Mouse (Mus musculus) erythroblast, adult 5-6 weeks (primary cell): Measurements from ENCODE around the gene Myzap. TPM values are rescaled to one million over a fixed set of nuclear protein-coding genes. Genes with fewer than 3 reads are reported as not detected.

Source experiments
- ATAC-seq: replicated peaks from 2 replicates; pipeline ENCODE4 v1.8.0; 2016; ENCODE audit warnings: moderate number of reproducible peaks, mild to moderate bottlenecking, moderate TSS enrichment, inconsistent platforms; ENCODE audit not compliant: poor library complexity, low FRiP score, severe bottlenecking
- total RNA-seq, 2 experiments: library from RNA; stranded (forward) in 1 of 2; stranded (reverse) in 1 of 2; fragments of 150-400 nt in 1 of 2; fragments of 200-764, 138-1000 nt in 1 of 2; gene quantifications; 2 replicates each; pipeline versions ENCODE4 v1.2.3 to v1.2.4; 2015 to 2017; ENCODE audit warnings: low replicate concordance in 2 of 2

Myzap gene
- total RNA-seq, 2 experiments from 2014 or later, result not detected

DNA sequence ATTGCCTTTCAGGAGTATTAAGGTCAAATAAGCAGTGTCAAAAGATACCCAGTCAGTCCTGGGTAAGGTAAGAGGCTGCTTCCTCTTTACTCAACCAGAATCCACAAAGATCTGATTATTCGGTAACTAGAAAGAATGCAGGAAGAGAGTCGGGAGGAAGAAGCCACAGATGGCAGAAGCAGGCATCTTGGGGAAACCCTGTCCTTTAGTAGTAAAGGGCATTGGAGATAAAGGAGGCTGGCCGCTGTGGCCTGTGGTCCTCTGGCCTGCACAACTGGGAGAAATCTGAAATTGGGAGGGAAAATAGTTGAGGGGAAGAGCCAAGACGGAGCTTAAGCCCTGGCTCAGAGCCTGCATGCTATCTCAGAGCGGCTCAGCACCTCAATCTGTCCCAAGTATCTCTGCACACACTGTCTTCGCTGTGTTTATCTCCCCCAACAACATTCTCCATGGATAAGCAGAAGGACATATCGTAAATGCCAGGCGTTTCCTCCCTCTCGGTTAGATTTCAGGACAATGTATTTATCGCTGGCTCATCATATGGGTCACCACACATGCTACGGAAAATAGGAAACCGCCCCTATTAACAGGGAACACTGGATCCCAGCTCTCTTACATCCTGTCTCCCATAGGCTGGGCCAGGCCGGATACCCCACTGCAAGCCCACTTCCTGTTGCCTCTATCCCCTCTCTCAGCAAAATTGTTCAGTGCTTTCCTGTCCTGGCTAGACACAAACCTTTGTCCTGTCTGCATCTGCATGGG, 14.3 kb upstream of the Myzap start:
- ATAC-seq, result no peak

- no peak for ATAC-seq
Measured at GRCm38 (mm10) chr9:71604914-71605635, 12.9 kb upstream of the Myzap start.

- no peak for ATAC-seq
Measured at GRCm38 (mm10) chr9:71599861-71600260, 7.7 kb upstream of the Myzap start.

DNA sequence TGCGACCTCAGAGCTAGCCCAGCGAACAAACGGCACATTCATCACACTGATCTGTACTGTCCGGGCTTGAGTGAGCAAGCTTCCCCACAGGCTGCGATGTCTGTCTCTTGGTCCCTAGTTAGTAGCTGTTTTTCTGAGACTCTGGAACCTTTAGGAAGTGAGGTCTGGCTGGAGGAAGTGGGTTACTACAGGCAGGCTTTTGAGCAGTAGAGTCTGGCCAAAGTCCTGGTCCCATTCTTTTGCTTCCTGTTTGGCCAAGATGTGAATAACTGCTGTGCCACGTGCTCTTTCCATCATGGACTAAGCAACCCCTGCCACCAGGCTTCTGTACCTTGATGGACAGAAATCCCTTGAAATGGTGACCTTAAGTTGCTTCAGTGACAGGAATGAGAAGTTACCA, 4.7 kb upstream of the Myzap start:
- no peak for ATAC-seq

- ATAC-seq, result no peak
Measured at GRCm38 (mm10) chr9:71592577-71593285, 571 bp upstream of the Myzap start.

DNA sequence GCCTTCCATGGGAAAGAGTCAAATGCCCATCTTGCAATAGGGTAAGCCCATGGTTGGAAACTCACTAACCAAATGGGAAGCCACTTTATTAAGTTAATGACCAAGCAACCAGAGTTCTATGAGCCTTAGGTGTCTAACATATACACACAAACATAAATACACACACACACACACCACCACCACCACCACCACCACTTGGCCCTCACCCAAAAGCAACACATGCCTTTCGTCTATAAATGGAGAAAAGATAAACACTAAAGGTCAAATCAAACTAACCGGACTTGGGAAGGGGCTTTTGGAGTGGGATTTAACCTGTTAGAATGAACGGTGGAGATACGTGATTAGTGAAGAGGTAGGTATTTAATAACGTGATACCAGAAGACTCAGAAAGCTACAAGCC, 1.1 kb downstream of the Myzap start:
- ATAC-seq, result no peak

GRCm38 (mm10) chr9:71589771-71590170, 2.4 kb downstream of the Myzap start:
- no peak for ATAC-seq

DNA sequence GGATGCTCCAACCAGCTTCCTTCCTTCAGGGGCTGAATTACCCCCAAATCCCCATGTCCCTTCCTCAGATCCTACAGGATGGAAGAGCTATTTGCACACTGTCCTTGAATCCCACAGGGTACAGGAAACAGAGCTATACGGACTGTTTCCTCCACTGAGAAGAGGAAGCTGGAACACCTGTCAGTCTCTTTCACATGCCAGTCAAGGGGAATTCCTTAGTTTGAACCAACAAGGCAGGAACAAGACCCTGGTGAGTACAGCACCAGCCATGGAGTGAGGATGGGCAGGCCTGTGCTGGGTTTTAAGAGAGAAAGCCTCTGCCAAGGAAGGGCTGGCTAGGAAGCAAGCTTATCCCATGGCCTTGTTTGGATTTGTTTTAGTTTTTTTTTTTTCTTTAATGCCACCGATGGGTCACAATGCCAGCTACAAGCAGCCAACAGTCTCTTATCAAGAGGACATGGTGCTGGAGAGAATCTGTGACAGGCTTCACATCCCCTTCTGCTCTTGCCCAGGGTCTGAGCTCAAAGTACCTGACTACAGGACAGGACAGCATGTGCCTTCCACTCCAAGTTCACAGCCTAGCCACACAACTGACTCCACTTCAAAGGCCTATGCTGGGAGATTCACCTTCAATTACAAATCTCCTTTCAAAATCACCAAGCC, 3.1 kb downstream of the Myzap start:
- ATAC-seq, result no peak

- no peak for ATAC-seq
Measured at GRCm38 (mm10) chr9:71586408-71586807, 5.8 kb downstream of the Myzap start.

GRCm38 (mm10) chr9:71582771-71583170, 9.4 kb downstream of the Myzap start:
- no peak for ATAC-seq

GRCm38 (mm10) chr9:71578896-71579564, 13.1 kb downstream of the Myzap start:
- no peak for ATAC-seq

GRCm38 (mm10) chr9:71574440-71574839, 17.7 kb downstream of the Myzap start:
- no peak for ATAC-seq

DNA sequence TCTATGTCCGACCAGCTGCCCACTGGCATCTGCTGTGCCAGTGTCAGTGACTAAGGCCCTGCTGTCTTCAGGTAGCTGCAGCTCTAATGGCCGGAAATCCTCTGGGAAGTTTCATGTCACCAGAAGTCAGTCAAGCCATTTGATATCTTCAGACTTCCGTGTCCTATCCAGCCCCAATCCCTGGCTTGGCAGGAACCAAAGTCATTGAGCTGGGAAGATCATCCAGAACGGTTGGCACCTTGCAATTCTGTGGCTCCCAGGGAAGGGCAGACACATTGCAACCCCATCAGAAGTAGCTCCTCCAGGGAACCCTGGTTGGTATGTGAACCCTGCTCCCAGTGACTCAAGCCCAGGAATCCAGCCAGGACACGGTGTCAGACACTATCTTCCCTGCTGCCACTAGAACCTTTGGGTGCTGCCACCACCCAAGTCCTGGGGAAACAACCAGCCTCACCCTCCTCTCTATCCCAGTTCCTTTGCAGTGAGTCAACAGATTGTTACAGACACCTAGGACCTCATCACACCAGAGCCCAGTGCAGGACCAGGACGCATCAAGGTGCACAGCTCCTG, 18.3 kb downstream of the Myzap start:
- no peak for ATAC-seq

GRCm38 (mm10) chr9:71571150-71571633, 21.0 kb downstream of the Myzap start:
- no peak for ATAC-seq

GRCm38 (mm10) chr9:71570170-71570569, 22.0 kb downstream of the Myzap start:
- no peak for ATAC-seq

DNA sequence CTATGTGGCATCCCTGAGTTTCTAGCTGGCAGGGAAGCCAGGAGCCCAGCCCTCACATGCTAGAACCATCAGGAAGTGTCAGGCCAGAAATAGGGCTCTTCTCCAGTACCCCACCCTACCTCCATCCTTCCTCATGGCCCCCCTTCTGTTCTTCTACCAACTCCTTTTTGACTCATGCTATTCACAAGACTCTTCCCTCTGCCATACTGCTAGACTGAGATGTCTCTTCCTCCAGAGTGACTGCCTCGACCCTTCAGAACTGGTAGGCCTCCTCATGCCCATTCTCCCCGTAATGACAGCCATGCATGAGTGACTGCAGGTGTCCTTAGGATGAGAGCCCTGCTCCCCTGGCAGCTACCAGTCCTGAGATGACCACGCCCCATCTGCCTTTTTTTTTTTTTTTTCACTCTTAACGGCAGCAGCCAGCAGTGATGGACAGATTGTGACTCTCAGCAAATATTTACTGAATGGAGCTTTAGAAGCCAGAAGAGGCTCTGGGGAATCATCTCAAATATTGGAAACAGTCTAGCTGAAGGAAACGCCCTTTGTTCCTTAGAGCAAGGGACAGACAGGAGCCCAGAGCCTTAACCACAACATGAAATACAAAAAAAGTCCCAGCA, 23.7 kb downstream of the Myzap start:
- no peak for ATAC-seq

GRCm38 (mm10) chr9:71567391-71567790, 24.8 kb downstream of the Myzap start:
- no peak for ATAC-seq

GRCm38 (mm10) chr9:71566763-71567162, 25.4 kb downstream of the Myzap start:
- no peak for ATAC-seq

- no peak for ATAC-seq
Measured at GRCm38 (mm10) chr9:71557737-71558136, 34.4 kb downstream of the Myzap start.
